Mouse (Mus musculus): ENCODE measurements at regions not wholly inside any gene's neighbourhood (a gene's known extent, or its start where the extent isn't known, plus 50 kb on each side); places are given as distances from the start of the nearest gene placed in this dataset.

DNA sequence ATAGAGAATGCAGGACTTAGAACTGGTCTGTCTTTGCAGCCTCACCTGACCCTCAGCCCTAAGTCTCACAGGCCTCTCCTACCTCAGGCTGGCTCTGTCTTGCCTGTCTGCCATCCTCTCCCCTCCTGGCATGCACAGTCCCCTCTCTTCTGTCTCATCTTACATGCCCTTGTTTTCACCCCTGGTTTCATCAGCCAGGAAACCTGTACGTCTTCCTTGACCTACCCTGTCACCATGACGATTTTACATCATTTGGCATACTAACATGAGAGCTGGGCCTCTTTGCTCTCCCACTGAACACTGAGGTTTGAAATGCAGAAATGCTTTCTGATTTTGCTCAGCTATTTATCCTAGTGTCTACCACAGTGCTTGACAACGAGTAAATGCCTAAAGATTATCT is 108.0 kb upstream of the Xcl1 start:
- no peak for TF ChIP-seq CTCF (IDR thresholded peaks at IDR 0.05; ENCODE audit: low read depth)
- no peak for TF ChIP-seq EP300 (IDR thresholded peaks at IDR 0.05; ENCODE audit: low read depth)

Measured in liver, postnatal 0 days (tissue).